Mouse (Mus musculus) heart, adult 2 months (tissue): ENCODE data around the gene Dnah8.

Experiments used
- CTCF ChIP-seq: fragments of 200-600 bp; IDR thresholded peaks from 2 replicates; pipeline ENCODE4 v1.8.1; 2022; ENCODE audit warnings: antibody characterized with exemption, mild to moderate bottlenecking, moderate library complexity
- EP300 ChIP-seq: fragments of 200-500 bp; IDR thresholded peaks from 2 replicates; pipeline ENCODE4 v1.6.1; 2011; ENCODE audit warnings: low read depth, low read length, control low read depth; ENCODE audit not compliant: insufficient read depth
- POLR2A ChIP-seq: fragments of 200-500 bp; IDR thresholded peaks from 2 replicates; pipeline ENCODE4 v1.6.1; 2011; ENCODE audit warnings: mild to moderate bottlenecking, low read depth, low read length, control low read depth; ENCODE audit not compliant: insufficient read depth

DNA sequence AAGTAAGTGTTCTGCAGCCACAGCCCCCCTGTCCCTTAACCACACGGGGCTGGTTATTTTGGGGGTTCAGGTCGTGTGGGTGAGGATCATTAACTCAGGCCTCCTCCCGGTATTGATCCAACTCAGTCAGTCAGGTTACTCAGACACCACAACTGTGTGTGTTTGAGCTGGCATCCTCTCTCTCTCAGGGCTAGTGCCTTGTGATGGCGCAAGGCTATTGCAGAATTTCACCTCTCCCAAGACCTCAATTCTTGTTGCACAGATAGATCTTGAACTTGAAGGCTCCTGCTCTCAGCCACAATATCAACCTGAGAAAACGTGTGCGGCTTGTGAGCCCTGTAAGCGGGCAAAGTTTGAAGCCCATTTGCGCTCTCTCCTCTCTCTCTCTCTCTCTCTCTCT, 38.0 kb downstream of the Dnah8 start:
- TF ChIP-seq EP300 (no peak), CTCF (no peak), POLR2A (no peak)
